Mouse (Mus musculus): ENCODE measurements at regions not wholly inside any gene's neighbourhood (a gene's known extent, or its start where the extent isn't known, plus 50 kb on each side); places are given as distances from the start of the nearest gene placed in this dataset.

DNA sequence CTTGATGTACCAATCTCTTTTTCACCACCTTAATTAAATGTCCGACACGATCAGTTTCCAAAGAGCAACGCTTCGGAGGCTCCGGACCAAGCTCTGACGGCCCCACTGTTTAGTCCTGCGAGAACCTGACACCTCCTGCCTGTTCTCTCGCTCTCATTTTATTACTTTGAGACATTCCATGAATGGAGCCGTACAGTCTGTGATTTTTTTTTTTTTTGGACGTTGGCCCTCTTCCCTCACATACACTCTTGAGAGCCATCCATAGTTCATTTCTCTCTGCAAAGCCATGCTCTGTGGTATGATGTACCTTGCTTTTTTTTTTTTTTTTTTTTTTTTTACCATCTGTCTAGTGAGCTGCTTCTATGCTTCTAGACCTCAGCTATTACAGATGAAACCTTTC is 106.7 kb downstream of the Nxnl2 start:
- no peak overlapping the region for H3K9ac ChIP-seq (ENCODE audit: low read length)
- H3K9me3 ChIP-seq (ENCODE audit: control insufficient read depth, low read length), result no peaks in the 10 kb centered on the region
- peaks cover 2% of the 10 kb centered on the region; the same call in 1 of the 2 replicates for H3K4me1 ChIP-seq (replicated peaks; ENCODE audit: control insufficient read depth, insufficient read depth)
- DNase-seq (ENCODE audit: low spot score) (no peak), ATAC-seq (ENCODE audit: low FRiP score, low TSS enrichment) (no peak)
- TF ChIP-seq CTCF (IDR thresholded peaks at IDR 0.05; ENCODE audit: low read depth) (no peak), EP300 (optimal IDR thresholded peaks at IDR 0.05) (no peak)
- H3K4me3 ChIP-seq (ENCODE audit: low read depth, low read length), result no peak overlapping the region
- no peaks in the 10 kb centered on the region for H3K36me3 ChIP-seq (ENCODE audit: control insufficient read depth, insufficient read depth, low read length)
- H3K27me3 ChIP-seq (ENCODE audit: control insufficient read depth, insufficient read depth, low read length), result no peaks in the 10 kb centered on the region
- H3K27ac ChIP-seq (replicated peaks), result no peak overlapping the region
- H3K4me2 ChIP-seq (replicated peaks; ENCODE audit: low read depth), result no peak overlapping the region
- WGBS, result 51% methylated on average over 10 of the region's 10 CpGs

GRCm38 (mm10) chr13:51279642-51280387 is 109.0 kb downstream of the Nxnl2 start:
- 24% methylated on average over 8 of the region's 8 CpGs for WGBS
- Histone ChIP-seq H3K36me3 (ENCODE audit: control insufficient read depth, insufficient read depth, low read length) (no peaks in the 10 kb centered on the region), H3K4me2 (replicated peaks; ENCODE audit: low read depth) (no peak overlapping the region), H3K27me3 (ENCODE audit: control insufficient read depth, insufficient read depth, low read length) (no peaks in the 10 kb centered on the region), H3K4me3 (ENCODE audit: low read depth, low read length) (no peak overlapping the region), H3K9me3 (ENCODE audit: control insufficient read depth, low read length) (no peaks in the 10 kb centered on the region), H3K9ac (ENCODE audit: low read length) (no peak overlapping the region), H3K27ac (replicated peaks) (no peak overlapping the region), H3K4me1 (replicated peaks; ENCODE audit: control insufficient read depth, insufficient read depth) (peaks cover 2% of the 10 kb centered on the region; the same call in 1 of the 2 replicates)
- DNase-seq (ENCODE audit: low spot score) (no peak), ATAC-seq (ENCODE audit: low FRiP score, low TSS enrichment) (no peak)
- no peak for TF ChIP-seq EP300 (optimal IDR thresholded peaks at IDR 0.05)
- no peak for TF ChIP-seq CTCF (IDR thresholded peaks at IDR 0.05; ENCODE audit: low read depth)

DNA sequence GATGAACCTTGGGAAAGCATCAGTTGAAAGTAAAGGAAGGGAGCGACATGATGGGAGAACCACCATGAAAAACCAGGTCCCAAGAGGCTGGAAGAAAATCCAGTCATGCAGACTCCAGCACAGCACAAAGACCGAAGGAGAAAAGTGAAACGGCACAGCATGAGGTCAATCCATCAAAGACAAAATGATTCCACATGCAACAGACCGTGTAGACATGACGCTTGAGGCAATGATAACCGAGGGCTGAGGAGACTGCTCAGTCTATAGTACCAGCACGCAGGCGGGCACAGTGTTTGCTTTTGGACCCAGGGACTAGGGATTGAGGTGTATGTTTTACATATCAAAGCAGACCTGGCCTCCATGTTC is 109.5 kb downstream of the Nxnl2 start:
- H3K27ac ChIP-seq (replicated peaks), result no peak overlapping the region
- H3K27me3 ChIP-seq (ENCODE audit: control insufficient read depth, insufficient read depth, low read length), result no peaks in the 10 kb centered on the region
- H3K4me2 ChIP-seq (replicated peaks; ENCODE audit: low read depth), result no peak overlapping the region
- no peak overlapping the region for H3K9ac ChIP-seq (ENCODE audit: low read length)
- ATAC-seq (ENCODE audit: low FRiP score, low TSS enrichment), result no peak
- H3K4me1 ChIP-seq (replicated peaks; ENCODE audit: control insufficient read depth, insufficient read depth), result peaks cover 2% of the 10 kb centered on the region; the same call in 1 of the 2 replicates
- H3K36me3 ChIP-seq (ENCODE audit: control insufficient read depth, insufficient read depth, low read length), result no peaks in the 10 kb centered on the region
- WGBS, result 66% methylated on average over 8 of the region's 8 CpGs
- DNase-seq (ENCODE audit: low spot score), result no peak
- no peak overlapping the region for H3K4me3 ChIP-seq (ENCODE audit: low read depth, low read length)
- H3K9me3 ChIP-seq (ENCODE audit: control insufficient read depth, low read length), result no peaks in the 10 kb centered on the region
- TF ChIP-seq EP300 (optimal IDR thresholded peaks at IDR 0.05), result no peak

DNA sequence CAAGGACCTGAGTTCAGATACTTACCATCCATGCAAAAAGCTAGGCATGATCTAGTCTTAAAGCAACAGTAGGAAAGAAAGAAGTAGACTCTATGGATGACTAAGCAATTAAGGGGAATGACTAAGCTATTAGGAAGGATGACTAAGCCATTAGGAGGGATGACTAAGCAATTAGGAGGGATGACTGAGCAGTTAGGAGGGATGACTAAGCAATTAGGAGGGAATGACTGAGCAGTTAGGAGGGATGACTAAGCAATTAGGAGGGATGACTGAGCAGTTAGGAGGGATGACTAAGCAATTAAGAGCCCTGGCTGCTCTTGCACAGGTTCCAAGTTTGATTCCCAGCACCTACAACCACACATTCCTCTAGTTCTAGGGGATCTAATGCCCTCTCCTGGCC is 113.9 kb downstream of the Nxnl2 start:
- H3K27me3 ChIP-seq (ENCODE audit: control insufficient read depth, insufficient read depth, low read length), result no peaks in the 10 kb centered on the region
- H3K36me3 ChIP-seq (ENCODE audit: control insufficient read depth, insufficient read depth, low read length), result no peaks in the 10 kb centered on the region
- no peak overlapping the region for H3K4me3 ChIP-seq (ENCODE audit: low read depth, low read length)
- ATAC-seq (ENCODE audit: low FRiP score, low TSS enrichment) (no peak), DNase-seq (ENCODE audit: low spot score) (no peak)
- H3K9ac ChIP-seq (ENCODE audit: low read length), result no peak overlapping the region
- H3K27ac ChIP-seq (replicated peaks), result no peak overlapping the region
- TF ChIP-seq CTCF (IDR thresholded peaks at IDR 0.05; ENCODE audit: low read depth) (no peak), EP300 (optimal IDR thresholded peaks at IDR 0.05) (no peak)
- no peak overlapping the region for H3K4me2 ChIP-seq (replicated peaks; ENCODE audit: low read depth)
- peaks cover 2% of the 10 kb centered on the region; the same call in 1 of the 2 replicates for H3K4me1 ChIP-seq (replicated peaks; ENCODE audit: control insufficient read depth, insufficient read depth)
- H3K9me3 ChIP-seq (ENCODE audit: control insufficient read depth, low read length), result no peaks in the 10 kb centered on the region

GRCm38 (mm10) chr13:51289442-51289841 is 118.6 kb downstream of the Nxnl2 start:
- Histone ChIP-seq H3K27me3 (ENCODE audit: control insufficient read depth, insufficient read depth, low read length) (no peaks in the 10 kb centered on the region), H3K4me3 (ENCODE audit: low read depth, low read length) (no peak overlapping the region), H3K27ac (replicated peaks) (no peak overlapping the region), H3K9ac (ENCODE audit: low read length) (no peak overlapping the region), H3K9me3 (ENCODE audit: control insufficient read depth, low read length) (no peaks in the 10 kb centered on the region), H3K36me3 (ENCODE audit: control insufficient read depth, insufficient read depth, low read length) (no peaks in the 10 kb centered on the region), H3K4me1 (replicated peaks; ENCODE audit: control insufficient read depth, insufficient read depth) (no peaks in the 10 kb centered on the region), H3K4me2 (replicated peaks; ENCODE audit: low read depth) (no peak overlapping the region)
- ATAC-seq (ENCODE audit: low FRiP score, low TSS enrichment) (no peak), DNase-seq (ENCODE audit: low spot score) (no peak)
- WGBS, result 58% methylated on average over 4 of the region's 4 CpGs
- TF ChIP-seq EP300 (optimal IDR thresholded peaks at IDR 0.05) (no peak), CTCF (IDR thresholded peaks at IDR 0.05; ENCODE audit: low read depth) (no peak)

- Histone ChIP-seq H3K36me3 (ENCODE audit: control insufficient read depth, insufficient read depth, low read length) (no peaks in the 10 kb centered on the region), H3K4me2 (replicated peaks; ENCODE audit: low read depth) (no peak overlapping the region), H3K27ac (replicated peaks) (no peak overlapping the region), H3K9ac (ENCODE audit: low read length) (no peak overlapping the region), H3K4me3 (ENCODE audit: low read depth, low read length) (no peak overlapping the region), H3K9me3 (ENCODE audit: control insufficient read depth, low read length) (no peaks in the 10 kb centered on the region), H3K4me1 (replicated peaks; ENCODE audit: control insufficient read depth, insufficient read depth) (no peaks in the 10 kb centered on the region), H3K27me3 (ENCODE audit: control insufficient read depth, insufficient read depth, low read length) (no peaks in the 10 kb centered on the region)
- no peak for DNase-seq (ENCODE audit: low spot score)
- WGBS, result 78% methylated on average over 7 of the region's 7 CpGs
- TF ChIP-seq CTCF (IDR thresholded peaks at IDR 0.05; ENCODE audit: low read depth) (no peak), EP300 (optimal IDR thresholded peaks at IDR 0.05) (no peak)
- no peak for ATAC-seq (ENCODE audit: low FRiP score, low TSS enrichment)
Measured at GRCm38 (mm10) chr13:51290021-51290424, 118.4 kb upstream of the S1pr3 start.
